Mouse (Mus musculus) brain, embryonic 14.5 days (tissue): Measurements from ENCODE around the gene Gm960.

Experiments
- CTCF ChIP-seq: fragments of 200-500 bp; IDR thresholded peaks from 2 replicates; pipeline ENCODE4 v1.5.1; 2012; ENCODE audit warnings: inconsistent platforms, mild to moderate bottlenecking, moderate library complexity, borderline replicate concordance; ENCODE audit not compliant: insufficient read depth, insufficient read length; ENCODE audit errors: extremely low read depth
- POLR2A ChIP-seq: fragments of 200-500 bp; IDR thresholded peaks from 2 replicates; pipeline ENCODE4 v1.6.1; 2012; ENCODE audit warnings: mild to moderate bottlenecking, inconsistent platforms, borderline replicate concordance; ENCODE audit not compliant: poor library complexity, insufficient read depth, insufficient read length, severe bottlenecking; ENCODE audit errors: extremely low read depth

DNA sequence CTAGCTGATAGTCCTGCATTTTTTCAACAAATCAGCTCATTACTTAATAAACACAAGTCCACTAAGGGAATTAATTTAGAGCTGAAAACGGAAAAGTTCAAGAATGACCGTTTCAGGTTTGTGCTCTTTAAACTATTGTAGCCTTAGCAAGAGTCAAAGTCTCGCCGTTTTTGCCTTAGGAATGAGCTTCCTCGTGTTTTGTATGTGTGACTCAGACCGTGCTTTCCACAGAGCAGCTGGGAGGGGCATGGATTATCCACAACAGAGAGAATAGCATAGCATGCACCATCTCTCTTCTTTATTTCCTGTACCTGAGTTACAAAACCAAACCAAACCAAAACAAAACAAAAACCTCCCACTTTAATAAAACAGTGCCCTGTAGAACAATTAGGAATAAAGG is 26.1 kb downstream of the Gm960 start:
- TF ChIP-seq CTCF (no peak), POLR2A (no peak)
